Mouse (Mus musculus): Measurements from ENCODE around the gene Gm10721.
"Not testable (repeated sequence)": the region's sequence is repeated elsewhere in the genome, so short reads cannot be mapped to it uniquely, and the experiment has no call there.

The Gm10721 gene

DNA sequence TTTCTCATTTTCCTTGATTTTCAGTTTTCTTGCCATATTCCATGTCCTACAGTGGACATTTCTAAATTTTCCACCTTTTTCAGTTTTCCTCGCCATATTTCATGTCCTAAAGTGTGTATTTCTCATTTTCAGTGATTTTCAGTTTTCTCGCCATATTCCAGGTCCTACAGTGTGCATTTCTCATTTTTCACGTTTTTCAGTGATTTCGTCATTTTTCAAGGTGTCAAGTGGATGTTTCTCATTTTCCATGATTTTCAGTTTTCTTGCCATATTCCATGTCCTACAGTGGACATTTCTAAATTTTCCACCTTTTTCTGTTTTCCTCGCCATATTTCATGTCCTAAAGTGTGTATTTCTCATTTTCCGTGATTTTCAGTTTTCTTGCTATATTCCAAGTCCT, 12.7 kb downstream of the Gm10721 start:
- peak; percentile 80 for DNase-seq (ENCODE audit: low spot score)

GRCm38 (mm10) chr9:3026136-3026535, 13.2 kb downstream of the Gm10721 start:
- DNase-seq (ENCODE audit: low spot score), result not testable (repeated sequence)

DNA sequence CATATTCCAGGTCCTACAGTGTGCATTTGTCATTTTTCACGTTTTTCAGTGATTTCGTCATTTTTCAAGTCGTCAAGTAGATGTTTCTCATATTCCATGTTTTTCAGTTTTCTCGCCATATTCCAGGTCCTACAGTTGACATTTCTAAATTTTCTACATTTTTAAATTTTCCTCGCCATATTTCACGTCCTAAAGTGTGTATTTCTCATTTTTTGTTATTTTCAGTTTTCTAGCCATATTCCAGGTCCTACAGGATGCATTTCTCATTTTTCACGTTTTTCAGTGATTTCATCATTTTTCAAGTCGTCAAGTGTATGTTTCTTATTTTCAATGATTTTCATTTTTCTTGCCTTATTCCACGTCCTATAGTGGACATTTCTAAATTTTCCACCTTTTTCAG, 13.8 kb downstream of the Gm10721 start:
- DNase-seq (ENCODE audit: low spot score), result not testable (repeated sequence)

GRCm38 (mm10) chr9:3027200-3027599, 14.3 kb downstream of the Gm10721 start:
- not testable (repeated sequence) for DNase-seq (ENCODE audit: low spot score)

DNA sequence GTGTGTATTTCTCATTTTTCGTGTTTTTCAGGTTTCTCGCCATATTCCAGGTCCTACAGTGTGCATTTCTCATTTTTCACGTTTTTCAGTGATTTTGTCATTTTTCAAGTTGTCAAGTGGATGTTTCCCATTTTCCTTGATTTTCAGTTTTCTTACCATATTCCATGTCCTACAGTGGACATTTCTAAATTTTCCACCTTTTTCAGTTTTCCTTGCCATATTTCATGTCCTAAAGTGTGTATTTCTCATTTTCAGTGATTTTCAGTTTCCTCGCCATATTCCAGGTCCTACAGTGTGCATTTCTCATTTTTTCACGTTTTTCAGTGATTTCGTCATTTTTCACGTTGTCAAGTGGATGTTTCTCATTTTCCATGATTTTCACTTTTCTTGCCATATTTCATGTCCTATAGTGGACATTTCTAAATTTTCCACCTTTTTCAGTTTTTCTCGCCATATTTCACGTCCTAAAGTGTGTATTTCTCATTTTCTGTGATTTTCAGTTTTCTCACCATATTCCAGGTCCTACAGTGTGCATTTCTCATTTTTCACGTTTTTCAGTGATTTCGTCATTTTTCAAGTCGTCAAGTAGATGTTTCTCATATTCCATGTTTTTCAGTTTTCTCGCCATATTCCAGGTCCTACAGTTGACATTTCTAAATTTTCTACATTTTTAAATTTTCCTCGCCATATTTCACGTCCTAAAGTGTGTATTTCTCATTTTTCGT, 16.5 kb downstream of the Gm10721 start:
- DNase-seq (ENCODE audit: low spot score), result peak; percentile 43

GRCm38 (mm10) chr9:3030677-3031318, 17.9 kb downstream of the Gm10721 start:
- not testable (repeated sequence) for DNase-seq (ENCODE audit: low spot score)

- DNase-seq (ENCODE audit: low spot score), result not testable (repeated sequence)
Observed at GRCm38 (mm10) chr9:3034299-3034698, 21.4 kb downstream of the Gm10721 start, which contains the start of gene Gm17535. Gene Gm17535, plus strand, starts transcription at chr9:3034599.

- DNase-seq (ENCODE audit: low spot score), result not testable (repeated sequence)
Observed at GRCm38 (mm10) chr9:3036577-3036976, 23.6 kb downstream of the Gm10721 start, which contains the start of gene Gm10715. Gene Gm10715, plus strand, starts transcription at chr9:3036877.

GRCm38 (mm10) chr9:3038161-3038560, 25.2 kb downstream of the Gm10721 start:
- not testable (repeated sequence) for DNase-seq (ENCODE audit: low spot score)
